Mouse (Mus musculus): ENCODE results near the gene Plcl1.

Plcl1 gene

DNA sequence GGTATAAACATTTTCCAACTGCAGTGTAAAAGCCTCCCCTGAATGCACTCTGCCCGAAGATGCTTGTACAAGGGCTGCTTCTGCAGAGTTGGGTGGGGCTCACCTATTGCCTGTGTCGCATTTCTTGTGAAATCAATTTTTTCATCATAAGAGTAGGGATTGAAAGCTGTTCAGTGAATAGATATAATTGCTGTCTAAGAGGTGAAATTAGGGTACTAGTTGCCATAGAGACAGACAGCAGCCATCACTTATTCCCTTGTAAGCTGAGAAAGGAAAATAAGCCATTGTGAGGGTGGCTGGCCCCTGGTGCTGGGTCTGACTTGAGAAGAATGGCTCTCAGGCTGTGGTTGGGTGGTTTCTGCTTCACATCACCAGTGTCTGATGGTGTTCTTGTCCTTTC, 299.0 kb downstream of the Plcl1 start:
- DNase-seq (ENCODE audit: low spot score in 2 of 2) = no peak

DNA sequence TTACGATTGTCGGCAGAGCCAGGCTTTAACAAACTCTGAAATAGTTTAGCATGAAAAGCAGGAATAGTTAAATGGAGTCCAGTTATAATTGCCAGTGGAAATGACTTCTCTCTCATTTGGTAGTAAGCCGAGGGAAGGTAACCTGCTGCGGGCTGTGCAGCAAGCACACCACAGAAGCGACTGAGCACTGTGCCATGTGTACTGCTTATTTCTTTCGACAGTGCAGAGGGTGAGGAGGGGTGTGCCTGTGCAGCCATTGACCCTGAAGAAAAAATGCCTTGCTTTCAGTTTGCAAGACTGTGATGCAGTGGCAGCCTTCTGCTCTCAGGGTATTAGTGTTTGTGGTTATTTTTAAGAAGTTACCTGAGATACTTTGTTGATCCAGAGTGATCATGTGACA, 299.5 kb downstream of the Plcl1 start:
- DNase-seq (ENCODE audit: low spot score in 2 of 2) = no peak

DNA sequence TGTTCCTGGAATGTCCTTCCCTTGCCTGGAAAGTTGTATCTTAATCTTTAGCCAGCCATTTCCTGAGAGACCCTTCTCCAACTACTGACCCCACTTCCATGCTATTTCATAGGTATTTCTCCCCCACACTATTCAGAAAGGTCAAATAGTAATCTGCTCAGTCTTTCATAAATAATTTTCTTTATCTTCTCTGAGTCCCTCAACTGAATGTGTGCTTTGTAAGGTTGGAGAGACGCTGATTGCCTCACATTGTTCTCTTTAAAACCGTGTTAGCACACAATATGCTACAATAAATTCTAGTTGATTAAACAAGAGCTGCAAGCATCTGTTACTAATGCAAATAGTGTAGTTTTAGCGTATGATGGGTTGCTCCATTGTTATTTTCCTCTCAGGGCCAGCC, 300.0 kb downstream of the Plcl1 start:
- DNase-seq (ENCODE audit: low spot score in 2 of 2) = no peak

- no peak for DNase-seq (ENCODE audit: low spot score in 2 of 2)
Measured at GRCm38 (mm10) chr1:55706933-55707332, 301.2 kb downstream of the Plcl1 start.

GRCm38 (mm10) chr1:55717283-55717803, 311.6 kb downstream of the Plcl1 start:
- no peak for DNase-seq (ENCODE audit: low spot score in 2 of 2)

DNA sequence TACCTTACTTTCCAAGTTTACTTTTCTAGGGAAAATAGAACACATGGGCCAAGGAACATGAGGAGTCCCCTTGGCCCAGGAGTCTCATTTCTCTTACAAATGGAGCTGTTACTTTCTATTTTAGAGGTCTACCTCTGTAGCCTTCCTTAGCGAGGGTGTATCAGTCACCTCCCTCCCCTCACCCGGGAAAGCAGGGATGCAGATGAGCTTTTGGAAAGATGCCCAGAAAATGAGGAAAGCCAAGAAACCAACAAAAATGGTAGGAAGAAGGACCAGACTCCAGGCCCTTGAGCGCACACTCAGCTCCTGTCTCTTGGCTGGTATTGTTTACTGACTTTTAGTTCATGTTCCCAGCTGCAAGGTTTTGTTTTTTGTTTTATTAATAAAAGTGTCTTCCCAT, 319.7 kb downstream of the Plcl1 start:
- no peak for DNase-seq (ENCODE audit: low spot score in 2 of 2)

GRCm38 (mm10) chr1:55729332-55729731, 323.6 kb downstream of the Plcl1 start:
- DNase-seq (ENCODE audit: low spot score in 2 of 2) = no peak

DNA sequence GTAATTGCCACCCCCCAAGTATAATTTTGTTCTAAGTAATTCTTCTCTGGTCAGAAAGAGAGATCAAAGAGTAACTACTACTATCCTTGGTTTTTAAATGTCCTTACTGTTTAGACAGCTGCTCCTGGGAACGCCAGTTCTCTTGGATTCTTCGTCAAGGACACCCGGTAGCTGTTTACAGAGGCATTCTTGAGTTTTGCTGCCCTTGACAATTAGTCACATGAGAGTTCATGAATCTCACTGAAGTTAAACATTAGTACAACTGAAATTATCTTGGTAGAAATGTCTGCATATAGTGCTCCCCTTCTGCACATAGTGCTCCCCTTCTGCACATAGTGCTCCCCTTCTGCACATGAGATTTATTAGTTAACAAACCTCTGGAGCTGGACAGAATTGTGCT, 327.2 kb downstream of the Plcl1 start:
- DNase-seq (ENCODE audit: low spot score in 2 of 2) = no peak

GRCm38 (mm10) chr1:55736054-55736740, 330.5 kb downstream of the Plcl1 start:
- DNase-seq (ENCODE audit: low spot score in 2 of 2) = peak; percentile 33 to 72

DNA sequence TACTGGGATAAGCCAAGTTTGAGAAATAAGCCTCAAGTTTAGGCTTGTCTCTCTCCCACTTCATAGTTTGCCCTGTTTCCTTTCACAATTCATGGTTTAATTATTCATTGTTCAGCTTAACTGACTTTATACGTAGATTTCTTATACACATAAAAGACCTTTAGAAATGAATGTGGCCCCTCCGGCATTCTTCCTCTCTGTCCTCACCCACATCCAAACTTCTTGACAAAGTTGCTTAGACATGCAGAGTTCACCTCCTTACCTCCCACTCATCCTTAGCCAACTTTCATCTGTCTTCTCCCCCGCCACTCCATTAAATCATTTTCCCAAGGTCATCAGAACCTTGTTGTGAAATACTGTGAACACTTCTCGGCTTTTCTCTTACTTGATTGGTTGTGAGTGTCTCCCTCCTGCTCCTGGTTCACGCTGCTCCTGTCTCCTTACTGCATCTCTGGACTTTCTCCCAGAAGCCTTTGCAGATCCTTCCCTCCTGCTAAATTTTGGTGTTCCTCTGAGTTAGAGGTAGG, 331.1 kb downstream of the Plcl1 start:
- no peak for DNase-seq (ENCODE audit: low spot score in 2 of 2)

DNA sequence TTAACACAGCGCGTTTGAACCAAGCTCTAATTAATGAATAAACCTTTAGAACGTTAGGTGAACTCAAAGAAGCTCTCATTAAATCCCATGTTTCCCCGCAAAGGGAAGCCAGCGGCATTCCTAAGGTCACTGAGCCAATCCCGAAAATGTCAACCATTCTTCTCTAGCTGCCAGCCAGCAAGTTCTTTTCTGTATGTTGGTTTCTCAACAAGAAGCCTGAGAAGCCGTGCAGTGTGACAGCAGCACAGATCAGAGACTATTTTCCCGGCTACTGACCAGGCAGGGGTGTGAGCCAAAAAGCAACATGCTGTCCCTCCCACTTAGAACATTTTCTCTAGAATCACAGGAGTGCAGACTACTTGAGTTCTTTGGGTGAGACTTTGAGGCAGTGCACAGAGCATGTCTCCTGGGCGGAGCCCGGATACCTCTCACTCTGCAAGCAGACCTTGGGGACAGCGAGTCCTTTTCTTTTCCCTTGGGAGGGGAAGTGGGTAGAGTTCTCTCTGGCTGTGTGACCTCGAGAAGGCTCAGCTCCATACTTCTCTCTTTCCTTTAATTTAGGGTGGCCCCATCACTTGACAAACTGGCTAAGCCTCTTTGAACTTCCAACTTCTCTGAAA, 333.1 kb downstream of the Plcl1 start:
- peak in 1 of 2 experiments; percentile 25 for DNase-seq (ENCODE audit: low spot score in 2 of 2)

GRCm38 (mm10) chr1:55741885-55742284, 336.2 kb downstream of the Plcl1 start:
- no peak for DNase-seq (ENCODE audit: low spot score in 2 of 2)

GRCm38 (mm10) chr1:55748516-55748915, 342.8 kb downstream of the Plcl1 start:
- no peak for DNase-seq (ENCODE audit: low spot score in 2 of 2)

DNA sequence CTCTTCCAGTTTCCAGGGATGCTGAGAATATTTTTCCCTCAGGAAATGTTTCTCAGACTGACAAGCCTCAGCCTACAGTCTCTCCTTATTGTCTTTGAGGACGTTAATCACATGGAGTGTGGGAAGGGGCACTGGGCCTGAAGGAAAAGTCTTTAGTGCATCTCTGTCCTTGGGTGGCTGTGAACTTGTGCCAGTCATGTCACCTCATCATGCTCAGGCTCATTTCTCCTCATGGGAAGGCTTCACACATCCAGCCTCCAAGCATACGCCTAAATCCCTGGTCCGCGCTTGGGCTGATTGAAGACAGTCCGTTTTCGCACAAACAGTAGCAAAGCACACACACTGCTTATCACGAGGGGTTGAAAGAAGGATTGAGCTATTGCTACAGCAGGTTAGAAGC, 344.0 kb downstream of the Plcl1 start:
- no peak for DNase-seq (ENCODE audit: low spot score in 2 of 2)

DNA sequence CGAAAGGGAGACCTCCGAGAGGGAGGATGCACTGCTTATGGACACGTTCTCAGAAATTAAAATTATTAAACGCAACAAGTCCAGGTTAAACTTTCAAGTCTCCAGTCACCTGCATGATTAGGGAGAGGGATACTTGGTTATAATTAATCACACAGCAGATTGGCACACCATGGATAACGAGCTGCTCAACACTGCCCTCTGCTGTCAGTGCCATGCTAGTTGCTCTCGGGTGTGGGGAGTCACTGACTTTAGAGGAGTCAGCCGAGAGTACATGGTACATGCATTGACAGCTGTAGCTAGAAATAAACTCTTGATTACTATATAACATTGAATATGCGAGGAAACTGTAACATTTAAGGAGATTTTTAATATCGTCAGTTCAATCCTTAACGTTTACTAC, 350.0 kb downstream of the Plcl1 start:
- peak; percentile 24 to 72 for DNase-seq (ENCODE audit: low spot score in 2 of 2)

- no peak for DNase-seq (ENCODE audit: low spot score in 2 of 2)
Measured at GRCm38 (mm10) chr1:55762284-55762683, 356.6 kb downstream of the Plcl1 start.

- no peak for DNase-seq (ENCODE audit: low spot score in 2 of 2)
Measured at GRCm38 (mm10) chr1:55763171-55763570, 357.4 kb downstream of the Plcl1 start.

GRCm38 (mm10) chr1:55766743-55767142, 361.0 kb downstream of the Plcl1 start:
- DNase-seq (ENCODE audit: low spot score in 2 of 2) = no peak

- no peak for DNase-seq (ENCODE audit: low spot score in 2 of 2)
Measured at GRCm38 (mm10) chr1:55770072-55770785, 364.5 kb downstream of the Plcl1 start.

- no peak for DNase-seq (ENCODE audit: low spot score in 2 of 2)
Measured at GRCm38 (mm10) chr1:55792817-55793216, 387.1 kb downstream of the Plcl1 start.

Data from spleen, postnatal 4 days (tissue).